Mouse (Mus musculus) brain, embryonic 14.5 days (tissue): ENCODE measurements around the gene Olfr764-ps1.

Experiments
- CTCF ChIP-seq: fragments of 200-500 bp; IDR thresholded peaks from 2 replicates; pipeline ENCODE4 v1.5.1; 2012; ENCODE audit warnings: inconsistent platforms, mild to moderate bottlenecking, moderate library complexity, borderline replicate concordance; ENCODE audit not compliant: insufficient read depth, insufficient read length; ENCODE audit errors: extremely low read depth
- POLR2A ChIP-seq: fragments of 200-500 bp; IDR thresholded peaks from 2 replicates; pipeline ENCODE4 v1.6.1; 2012; ENCODE audit warnings: mild to moderate bottlenecking, inconsistent platforms, borderline replicate concordance; ENCODE audit not compliant: poor library complexity, insufficient read depth, insufficient read length, severe bottlenecking; ENCODE audit errors: extremely low read depth

DNA sequence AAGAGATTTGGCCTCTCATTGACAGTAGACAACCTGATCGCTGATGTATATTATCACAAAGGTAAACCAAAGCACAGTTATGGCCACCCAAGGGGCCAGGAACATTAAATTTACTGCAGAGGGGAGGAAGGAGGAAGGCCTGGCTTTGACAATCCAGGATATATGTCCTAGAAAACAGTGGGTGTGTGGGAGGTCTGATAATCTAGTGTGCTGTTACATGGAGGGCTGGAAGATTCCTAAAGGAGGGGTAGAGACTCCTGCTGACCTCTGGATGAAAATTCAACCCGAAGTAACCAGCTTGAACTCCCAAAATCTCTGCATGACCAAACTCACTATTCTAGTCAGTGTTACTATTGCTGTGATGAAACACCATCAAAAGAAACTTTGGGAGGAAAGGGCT is 11.4 kb downstream of the Olfr764-ps1 start:
- TF ChIP-seq POLR2A (no peak), CTCF (no peak)
